Mouse (Mus musculus) forebrain, embryonic 15.5 days (tissue): ENCODE measurements around the gene Aspdh. TPM values are rescaled to one million over a fixed set of nuclear protein-coding genes. Genes with fewer than 3 reads are reported as not detected.

Source experiments
- ATAC-seq: fragments of 200-750 bp; cut with Nextera tagmentation; replicated peaks from 2 replicates; pipeline ENCODE4 v1.8.0; 2017; ENCODE audit warnings: mild to moderate bottlenecking, moderate TSS enrichment, moderate library complexity
- H3K27ac ChIP-seq: fragments of 300-500 bp; sonication (generic); replicated peaks from 2 replicates; pipeline ENCODE4 v1.5.1; 2015; ENCODE audit warnings: mild to moderate bottlenecking, inconsistent platforms
- H3K27me3 ChIP-seq: fragments of 300-500 bp; sonication (generic); 2 replicates; pipeline ENCODE4 v1.6.1; 2015; ENCODE audit warnings: inconsistent platforms
- H3K36me3 ChIP-seq: fragments of 300-500 bp; sonication (generic); 2 replicates; pipeline ENCODE4 v1.6.1; 2015; ENCODE audit warnings: mild to moderate bottlenecking, inconsistent platforms
- H3K4me1 ChIP-seq: fragments of 300-500 bp; sonication (generic); 2 replicates; pipeline ENCODE4 v1.6.1; 2015; ENCODE audit warnings: inconsistent platforms
- H3K4me2 ChIP-seq: fragments of 300-500 bp; sonication (generic); replicated peaks from 2 replicates; pipeline ENCODE4 v1.6.1; 2015; ENCODE audit warnings: mild to moderate bottlenecking, inconsistent platforms
- H3K4me3 ChIP-seq: fragments of 300-500 bp; sonication (generic); 2 replicates; pipeline ENCODE4 v1.5.1; 2015; ENCODE audit warnings: mild to moderate bottlenecking, inconsistent platforms
- H3K9ac ChIP-seq: fragments of 300-500 bp; sonication (generic); replicated peaks from 2 replicates; pipeline ENCODE4 v1.6.1; 2015; ENCODE audit warnings: mild to moderate bottlenecking, inconsistent platforms
- H3K9me3 ChIP-seq: fragments of 300-500 bp; sonication (generic); 2 replicates; pipeline ENCODE4 v1.6.1; 2016; ENCODE audit warnings: inconsistent platforms
- WGBS: fragments of 180-500 bp; shearing (Covaris S2); methylation state at CpG from one replicate; pipeline ENCODE4 v1.1.7; 2015; ENCODE audit warnings: mixed read lengths; 5-methylcytosine and 5-hydroxymethylcytosine counted together
- polyA plus RNA-seq: library from polyadenylated mRNA; unstranded; fragments of >200 nt; fragmentation: Nextera tagmentation; extraction: Ambion mirVana; gene quantifications from 2 replicates; pipeline ENCODE4 v1.2.1, GENCODE M21; 2015

The Aspdh gene
- polyA plus RNA-seq, 1 experiment from 2014 or later, result 5.8 TPM

DNA sequence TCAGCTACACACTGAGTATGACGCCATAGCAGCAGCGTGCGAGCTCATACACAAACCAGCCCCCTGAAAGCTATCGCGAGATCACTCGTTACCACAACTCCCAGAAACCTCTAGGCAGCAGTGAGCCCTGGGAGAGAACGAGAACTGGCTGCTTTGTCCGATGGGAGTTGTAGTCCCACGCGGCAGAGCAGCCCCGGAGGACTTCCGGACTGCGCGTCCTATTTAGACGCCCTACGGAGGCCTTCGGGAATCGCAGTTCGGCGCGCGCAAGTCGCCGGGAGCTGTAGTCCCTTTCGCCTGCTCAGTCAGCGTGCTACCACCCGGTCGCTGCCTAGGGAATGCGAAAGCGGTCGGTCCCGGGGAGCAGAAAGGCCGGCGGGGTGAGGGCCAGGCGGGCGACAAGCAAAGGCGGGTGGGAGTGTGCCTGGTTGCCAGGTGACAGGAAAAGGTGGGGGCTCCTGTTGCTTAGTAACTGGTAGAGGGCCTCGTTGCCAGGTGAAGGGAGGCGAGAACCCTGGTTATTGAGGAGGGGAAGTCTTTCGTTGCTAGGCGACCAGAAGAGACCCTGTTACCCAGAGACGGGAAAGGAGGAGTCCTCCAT lies 2.7 kb downstream of the Aspdh start, which contains the start of gene Josd2:
TSS of gene Josd2 (plus strand) at position 170 of the 601 bp plus-strand sequence.
- Histone ChIP-seq H3K9ac (peak within 1 kb of the TSS; percentile 61), H3K36me3 (peaks cover 10% of the 10 kb centered on the region), H3K4me2 (peak within 1 kb of the TSS; percentile 54), H3K27ac (peak within 1 kb of the TSS; percentile 92), H3K27me3 (no peaks in the 10 kb centered on the region), H3K4me3 (peak within 1 kb of the TSS; percentile 57), H3K4me1 (peaks cover 60% of the 10 kb centered on the region), H3K9me3 (no peaks in the 10 kb centered on the region)
- WGBS, result under 1% methylated on average over 42 of the region's 42 CpGs
- peak; percentile 96 for ATAC-seq

GRCm38 (mm10) chr7:44468644-44469285 lies 3.6 kb downstream of the Aspdh start:
- H3K4me1 ChIP-seq, result peaks cover 55% of the 10 kb centered on the region
- H3K4me3 ChIP-seq, result peak overlapping the region; percentile 57
- H3K27ac ChIP-seq, result peak overlapping the region; percentile 92
- no peaks in the 10 kb centered on the region for H3K9me3 ChIP-seq
- no peak for ATAC-seq
- H3K9ac ChIP-seq, result peak overlapping the region; percentile 61
- peak overlapping the region; percentile 54 for H3K4me2 ChIP-seq
- H3K36me3 ChIP-seq, result peaks cover 2% of the 10 kb centered on the region
- WGBS, result 50% methylated on average over 15 of the region's 15 CpGs
- H3K27me3 ChIP-seq, result no peaks in the 10 kb centered on the region

- no peak for ATAC-seq
- Histone ChIP-seq H3K4me2 (peak overlapping the region; percentile 54; the same call in 1 of the 2 replicates), H3K9ac (no peak overlapping the region), H3K27me3 (no peaks in the 10 kb centered on the region), H3K4me1 (peaks cover 54% of the 10 kb centered on the region), H3K9me3 (no peaks in the 10 kb centered on the region), H3K36me3 (no peaks in the 10 kb centered on the region), H3K4me3 (no peak overlapping the region), H3K27ac (peak overlapping the region; percentile 92)
- WGBS, result 91% methylated on average over 16 of the region's 16 CpGs
These were observed 4.8 kb downstream of the Aspdh start for GRCm38 (mm10) chr7:44469677-44470675.

DNA sequence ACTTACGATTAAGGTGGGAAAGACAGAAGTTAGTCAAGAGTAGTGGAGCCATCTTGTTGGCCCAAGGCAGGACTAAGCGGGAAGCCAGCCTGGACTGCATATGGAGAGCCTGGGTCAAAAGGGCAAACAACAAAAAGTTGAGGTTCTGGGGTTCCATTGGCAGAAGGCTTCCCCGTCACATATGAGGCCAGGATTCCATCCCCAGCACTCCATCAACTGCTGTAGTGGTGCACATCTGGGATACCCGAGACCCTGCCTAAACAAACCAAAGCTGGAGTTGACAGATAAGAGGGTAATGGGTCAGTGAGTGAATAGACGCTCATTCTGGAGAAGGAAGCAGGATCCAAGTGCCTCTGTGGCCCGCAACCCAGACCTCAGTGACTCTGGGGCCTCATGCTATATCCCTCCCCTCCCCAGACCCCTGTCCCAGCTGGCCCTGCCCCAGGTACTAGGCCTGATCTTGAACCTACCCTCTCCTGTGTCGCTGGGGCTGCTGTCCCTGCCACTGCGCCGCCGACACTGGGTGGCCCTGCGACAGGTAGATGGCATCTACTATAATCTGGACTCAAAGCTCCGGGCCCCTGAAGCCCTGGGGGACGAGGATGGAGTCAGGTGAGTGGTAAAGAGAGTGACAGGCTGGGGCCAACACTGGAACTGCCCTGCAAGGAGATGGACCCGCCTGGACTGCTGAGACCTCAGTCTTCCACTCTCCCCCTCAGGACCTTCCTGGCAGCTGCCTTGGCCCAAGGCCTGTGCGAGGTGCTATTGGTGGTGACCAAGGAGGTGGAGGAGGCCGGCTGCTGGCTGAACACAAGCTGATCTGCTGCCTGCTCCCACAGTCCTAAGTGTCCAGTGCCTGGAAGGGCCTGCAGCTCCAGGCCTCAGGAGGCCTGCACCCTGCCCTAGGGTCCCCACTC lies 5.8 kb downstream of the Aspdh start:
- WGBS, result 88% methylated on average over 16 of the region's 16 CpGs
- Histone ChIP-seq H3K27ac (no peak overlapping the region), H3K9me3 (no peaks in the 10 kb centered on the region), H3K27me3 (no peaks in the 10 kb centered on the region), H3K9ac (no peak overlapping the region), H3K4me2 (no peak overlapping the region), H3K4me1 (peaks cover 52% of the 10 kb centered on the region), H3K4me3 (no peak overlapping the region), H3K36me3 (no peaks in the 10 kb centered on the region)
- ATAC-seq, result no peak

- no peaks in the 10 kb centered on the region for H3K9me3 ChIP-seq
- no peaks in the 10 kb centered on the region for H3K36me3 ChIP-seq
- H3K4me3 ChIP-seq, result no peak overlapping the region
- peaks cover 49% of the 10 kb centered on the region for H3K4me1 ChIP-seq
- WGBS, result 41% methylated on average over 6 of the region's 6 CpGs
- 0 out of 2 replicates have a peak overlapping the region, but pooled peaks have one; percentile 15 for H3K27ac ChIP-seq
- no peak for ATAC-seq
- 0 out of 2 replicates have a peak, but pooled peaks cover 1% of the 10 kb centered on the region for H3K27me3 ChIP-seq
- no peak overlapping the region for H3K9ac ChIP-seq
- no peak overlapping the region for H3K4me2 ChIP-seq
These were observed 6.8 kb downstream of the Aspdh start for GRCm38 (mm10) chr7:44471880-44472557.

DNA sequence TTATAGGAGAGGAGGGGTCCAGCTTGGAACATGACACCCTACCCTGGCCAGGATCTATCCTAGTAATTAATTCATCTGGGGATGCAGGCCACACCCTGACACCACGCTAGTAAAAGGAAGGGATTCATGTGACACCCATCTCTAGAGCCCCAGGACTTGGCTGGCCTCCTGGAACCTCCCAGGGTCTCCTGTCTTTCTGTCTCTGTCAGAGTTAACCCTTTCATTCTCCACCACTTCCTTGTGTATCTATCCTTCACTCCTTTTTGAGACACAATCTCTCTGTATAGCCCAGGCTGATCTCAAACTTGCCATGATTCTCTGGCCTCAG lies 7.3 kb downstream of the Aspdh start:
- Histone ChIP-seq H3K36me3 (no peaks in the 10 kb centered on the region), H3K4me2 (no peak overlapping the region), H3K9ac (no peak overlapping the region), H3K4me3 (no peak overlapping the region), H3K27ac (0 out of 2 replicates have a peak overlapping the region, but pooled peaks have one; percentile 15), H3K4me1 (peaks cover 44% of the 10 kb centered on the region), H3K27me3 (peaks cover 5% of the 10 kb centered on the region; the same call in 1 of the 2 replicates), H3K9me3 (no peaks in the 10 kb centered on the region)
- ATAC-seq, result no peak
- WGBS, result 20% methylated on average over 1 of the region's 1 CpGs

GRCm38 (mm10) chr7:44472961-44473646 lies 7.9 kb downstream of the Aspdh start:
- no peaks in the 10 kb centered on the region for H3K36me3 ChIP-seq
- H3K9me3 ChIP-seq, result no peaks in the 10 kb centered on the region
- WGBS, result 68% methylated on average over 9 of the region's 9 CpGs
- peaks cover 10% of the 10 kb centered on the region; the same call in 1 of the 2 replicates for H3K27me3 ChIP-seq
- no peak overlapping the region for H3K4me2 ChIP-seq
- H3K27ac ChIP-seq, result no peak overlapping the region
- peaks cover 43% of the 10 kb centered on the region for H3K4me1 ChIP-seq
- ATAC-seq, result no peak
- H3K4me3 ChIP-seq, result no peak overlapping the region
- H3K9ac ChIP-seq, result no peak overlapping the region

DNA sequence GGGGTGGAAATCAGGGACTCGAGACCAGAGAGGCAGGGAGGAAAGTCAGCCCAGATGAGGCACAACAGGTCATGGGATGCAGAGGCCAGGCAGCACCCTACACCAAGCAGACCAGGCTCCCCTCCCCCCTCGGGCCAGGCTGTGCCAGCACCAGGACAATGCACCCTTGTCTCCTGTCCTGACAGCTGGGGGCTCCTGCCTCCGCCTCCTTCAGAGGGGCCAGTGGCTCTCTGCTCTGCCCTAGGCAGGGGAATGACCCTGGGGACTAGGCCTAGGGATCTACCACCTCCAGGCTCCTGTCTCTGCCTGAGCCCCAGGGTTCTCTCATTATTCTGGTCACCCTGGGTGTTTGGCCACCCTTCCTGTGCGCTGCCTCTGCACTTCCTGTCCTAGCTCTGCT lies 9.2 kb downstream of the Aspdh start:
- Histone ChIP-seq H3K9ac (peak overlapping the region; percentile 3; the same call in 1 of the 2 replicates), H3K36me3 (no peaks in the 10 kb centered on the region), H3K4me3 (no peak overlapping the region), H3K9me3 (no peaks in the 10 kb centered on the region), H3K4me1 (peaks cover 31% of the 10 kb centered on the region), H3K27ac (peak overlapping the region; percentile 40), H3K4me2 (no peak overlapping the region), H3K27me3 (peaks cover 12% of the 10 kb centered on the region)
- peak; percentile 65 for ATAC-seq
- WGBS, result 13% methylated on average over 4 of the region's 4 CpGs

DNA sequence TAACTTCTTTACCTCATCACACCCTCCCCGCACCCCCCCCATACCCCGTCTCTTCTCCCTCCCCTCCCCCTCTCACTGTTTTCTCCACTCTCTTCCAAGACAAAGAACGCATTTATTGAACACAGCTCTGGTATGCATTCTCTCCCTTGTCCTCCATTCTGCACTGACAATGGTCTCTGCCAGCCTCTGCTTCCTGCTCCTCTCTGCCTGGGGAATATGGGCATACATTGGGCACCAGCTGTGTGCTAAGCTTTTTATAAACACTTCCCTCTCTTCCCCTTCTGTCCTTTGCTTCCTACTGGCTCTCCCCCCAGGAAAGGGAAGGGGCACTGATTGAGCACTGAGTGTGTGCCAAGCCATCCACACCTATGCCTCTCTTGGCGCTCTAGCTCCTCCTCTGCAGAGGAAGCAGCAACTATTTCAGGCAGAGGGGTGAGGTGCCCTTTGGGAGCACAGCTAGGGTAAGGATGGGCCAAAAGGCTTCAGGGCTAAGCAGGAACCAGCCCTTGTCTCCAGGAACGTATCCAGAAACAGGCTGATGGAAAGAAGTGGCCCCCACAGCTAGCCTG lies 9.9 kb downstream of the Aspdh start:
- Histone ChIP-seq H3K9me3 (no peaks in the 10 kb centered on the region), H3K4me1 (peaks cover 27% of the 10 kb centered on the region), H3K27ac (peak overlapping the region; percentile 40; the same call in 1 of the 2 replicates), H3K4me3 (no peak overlapping the region), H3K9ac (no peak overlapping the region), H3K27me3 (peaks cover 15% of the 10 kb centered on the region), H3K4me2 (no peak overlapping the region), H3K36me3 (no peaks in the 10 kb centered on the region)
- ATAC-seq, result peak; percentile 33; the same call in 1 of the 2 replicates
- 31% methylated on average over 5 of the region's 5 CpGs for WGBS

DNA sequence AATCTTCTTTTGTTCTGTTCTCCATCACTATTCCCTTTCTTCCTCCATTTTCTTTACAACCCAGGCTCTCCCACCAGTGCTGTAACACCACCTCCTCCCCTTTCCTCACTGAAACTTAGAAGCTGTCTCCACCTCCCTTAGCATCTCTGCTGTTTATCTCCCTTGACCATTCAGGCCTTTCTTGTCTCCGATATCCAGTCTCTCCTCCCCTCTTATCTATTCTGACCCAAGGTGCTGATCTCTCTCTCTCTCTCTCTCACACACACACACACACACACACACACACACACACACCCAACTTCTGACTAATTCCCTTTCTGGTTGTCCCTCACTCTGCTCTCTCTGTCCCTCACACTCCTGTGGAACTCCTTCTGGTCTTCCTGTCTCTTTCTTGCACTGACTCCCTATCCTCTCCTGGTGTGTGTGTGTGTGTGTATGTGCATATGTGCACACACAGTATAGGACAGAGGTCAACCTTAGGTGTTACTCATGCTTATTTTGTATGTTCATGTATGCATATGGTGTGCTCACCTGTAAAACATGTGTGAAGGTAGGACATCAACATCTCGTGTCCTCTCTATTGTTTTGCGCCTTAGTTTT lies 17.7 kb downstream of the Aspdh start:
- WGBS, result 84% methylated on average over 3 of the region's 3 CpGs

More for the DNA sequence above, 17.7 kb downstream of the Aspdh start:
- Histone ChIP-seq H3K36me3 (no peaks in the 10 kb centered on the region), H3K9ac (no peak overlapping the region), H3K27ac (no peak overlapping the region), H3K4me1 (no peaks in the 10 kb centered on the region), H3K9me3 (no peaks in the 10 kb centered on the region), H3K4me2 (no peak overlapping the region), H3K4me3 (no peak overlapping the region), H3K27me3 (peaks cover 20% of the 10 kb centered on the region)
- no peak for ATAC-seq
